Mouse (Mus musculus) stomach, postnatal 0 days (tissue): ENCODE measurements around the gene Egr4. TPM values are rescaled to one million over a fixed set of nuclear protein-coding genes. Genes with fewer than 3 reads are reported as not detected.

Experiments
- ATAC-seq: fragments of 200-750 bp; cut with Nextera tagmentation; 2 replicates; pipeline ENCODE4 v1.8.0; 2017; ENCODE audit not compliant: low FRiP score, low TSS enrichment
- DNase-seq: peaks from one replicate; pipeline ENCODE4 v3.0.0-alpha.2; 2016; ENCODE audit warnings: low spot score
- H3K27ac ChIP-seq: fragments of 300-500 bp; sonication (generic); replicated peaks from 2 replicates; pipeline ENCODE4 v1.5.1; 2014; ENCODE audit warnings: mild to moderate bottlenecking, control low read depth
- H3K27me3 ChIP-seq: fragments of 300-500 bp; sonication (generic); 2 replicates; pipeline ENCODE4 v1.6.1; 2014; ENCODE audit warnings: low read length; ENCODE audit not compliant: control insufficient read depth, insufficient read depth
- H3K36me3 ChIP-seq: fragments of 300-500 bp; sonication (generic); 2 replicates; pipeline ENCODE4 v1.6.1; 2014; ENCODE audit warnings: low read length, mixed read lengths; ENCODE audit not compliant: control insufficient read depth, insufficient read depth
- H3K4me1 ChIP-seq: fragments of 300-500 bp; sonication (generic); replicated peaks from 2 replicates; pipeline ENCODE4 v1.6.1; 2014; ENCODE audit warnings: antibody characterized with exemption; ENCODE audit not compliant: control insufficient read depth, insufficient read depth
- H3K4me2 ChIP-seq: fragments of 300-500 bp; sonication (generic); replicated peaks from 2 replicates; pipeline ENCODE4 v1.6.1; 2014; ENCODE audit warnings: low read depth, mild to moderate bottlenecking, control low read depth, moderate library complexity
- H3K4me3 ChIP-seq: fragments of 300-500 bp; sonication (generic); 2 replicates; pipeline ENCODE4 v1.5.1; 2014; ENCODE audit warnings: low read depth, low read length, control low read depth
- H3K9ac ChIP-seq: fragments of 300-500 bp; sonication (generic); 2 replicates; pipeline ENCODE4 v1.6.1; 2014; ENCODE audit warnings: mild to moderate bottlenecking, low read length, control low read depth, mixed read lengths
- H3K9me3 ChIP-seq: fragments of 300-500 bp; sonication (generic); 2 replicates; pipeline ENCODE4 v1.6.1; 2016; ENCODE audit warnings: low read length; ENCODE audit not compliant: control insufficient read depth
- CTCF ChIP-seq: IDR thresholded peaks from 2 replicates; pipeline ENCODE4 v1.5.1; 2016; ENCODE audit warnings: antibody characterized with exemption, low read depth, mild to moderate bottlenecking, moderate library complexity
- EP300 ChIP-seq: optimal IDR thresholded peaks from 2 replicates; pipeline ENCODE3; 2016; ENCODE audit warnings: antibody characterized with exemption
- WGBS: fragments of 180-500 bp; shearing (Covaris S2); extraction: QIAGEN DNeasy Blood & Tissue Kit; methylation state at CpG from one replicate; pipeline ENCODE4 v1.1.7; 2014; 5-methylcytosine and 5-hydroxymethylcytosine counted together
- polyA plus RNA-seq: library from polyadenylated mRNA; unstranded; fragments of >200 nt; fragmentation: Nextera tagmentation; extraction: Ambion mirVana; gene quantifications from 2 replicates; pipeline ENCODE4 v1.2.1, GENCODE M21; 2015

Egr4 gene
- polyA plus RNA-seq, 1 experiment from 2014 or later, result not detected

DNA sequence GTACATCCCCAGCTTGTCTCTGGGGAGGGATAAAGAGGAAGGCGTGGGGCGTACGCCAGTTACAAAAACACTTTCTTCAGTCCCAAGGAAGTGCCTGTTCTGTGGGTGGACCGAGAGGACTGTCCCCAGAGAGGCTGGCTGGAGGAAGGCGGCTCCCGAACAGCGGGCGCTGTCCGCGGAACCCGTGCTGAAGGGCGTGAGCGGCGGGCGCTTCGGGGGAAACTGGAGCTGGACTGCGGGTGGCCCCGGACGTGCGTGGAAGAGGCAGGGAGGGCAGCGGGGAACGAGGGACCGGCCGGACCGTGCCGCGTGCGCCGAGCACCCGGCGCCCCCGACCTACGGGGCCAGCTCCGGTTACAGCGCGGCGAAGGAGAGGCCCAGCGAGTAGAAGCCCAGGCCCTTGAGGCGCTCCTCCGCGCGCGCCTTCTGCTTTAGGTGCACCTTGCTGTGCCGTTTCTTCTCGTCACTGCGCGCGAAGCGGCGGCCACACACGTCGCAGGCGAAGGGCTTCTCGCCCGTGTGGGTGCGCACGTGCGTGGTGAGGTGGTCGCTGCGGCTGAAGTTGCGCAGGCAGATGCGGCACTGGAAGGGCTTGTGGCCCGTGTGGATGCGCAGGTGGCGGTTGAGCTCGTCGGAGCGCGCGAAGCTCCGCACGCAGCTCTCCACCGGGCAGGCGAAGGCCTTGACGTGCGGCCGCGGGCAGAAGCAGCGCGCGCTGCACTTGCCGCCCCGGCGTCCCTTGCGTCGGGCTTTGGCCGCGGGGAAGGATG, 1.9 kb downstream of the Egr4 start:
- no peaks in the 10 kb centered on the region; the same call in 1 of the 2 replicates for H3K4me1 ChIP-seq

DNA sequence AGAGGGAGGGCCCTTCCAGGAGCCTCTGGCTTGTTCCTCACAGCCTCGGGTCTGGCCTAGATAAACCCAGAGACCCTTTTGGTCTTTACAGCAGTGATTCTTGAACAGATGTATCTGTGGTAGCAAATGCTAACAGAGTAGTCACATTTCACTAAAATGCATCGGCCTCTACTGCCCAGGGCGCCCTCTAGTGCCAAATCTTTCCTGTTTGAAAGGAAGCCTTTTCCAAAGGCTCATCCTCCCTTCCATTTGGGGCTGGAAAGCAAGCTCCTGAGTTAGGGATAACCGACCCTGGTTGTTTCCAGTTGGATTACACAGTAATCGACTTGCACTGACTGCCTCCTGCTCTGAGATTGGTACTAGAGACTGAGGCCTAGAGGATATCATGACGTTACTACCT, 2.9 kb downstream of the Egr4 start:
- peaks cover 34% of the 10 kb centered on the region for H3K27me3 ChIP-seq
- DNase-seq (peak; percentile 59), ATAC-seq (no peak)
- WGBS, result 5% methylated on average over 6 of the region's 6 CpGs
- H3K4me3 ChIP-seq, result no peak overlapping the region
- no peak overlapping the region for H3K27ac ChIP-seq
- TF ChIP-seq CTCF (peak; percentile 71), EP300 (no peak)
- H3K4me2 ChIP-seq, result no peak overlapping the region
- H3K9ac ChIP-seq, result no peak overlapping the region
- no peaks in the 10 kb centered on the region for H3K9me3 ChIP-seq
- H3K4me1 ChIP-seq, result no peaks in the 10 kb centered on the region; the same call in 1 of the 2 replicates
- no peaks in the 10 kb centered on the region for H3K36me3 ChIP-seq

More for the DNA sequence above, 1.9 kb downstream of the Egr4 start:
- ATAC-seq, result no peak
- Histone ChIP-seq H3K27ac (no peak overlapping the region), H3K4me2 (peak overlapping the region; percentile 37), H3K27me3 (peaks cover 34% of the 10 kb centered on the region), H3K4me3 (peak overlapping the region; percentile 40), H3K9ac (no peak overlapping the region), H3K36me3 (no peaks in the 10 kb centered on the region), H3K9me3 (no peaks in the 10 kb centered on the region)
- under 1% methylated on average over 70 of the region's 88 CpGs for WGBS
- TF ChIP-seq CTCF (no peak), EP300 (no peak)
- peak; percentile 77 for DNase-seq

DNA sequence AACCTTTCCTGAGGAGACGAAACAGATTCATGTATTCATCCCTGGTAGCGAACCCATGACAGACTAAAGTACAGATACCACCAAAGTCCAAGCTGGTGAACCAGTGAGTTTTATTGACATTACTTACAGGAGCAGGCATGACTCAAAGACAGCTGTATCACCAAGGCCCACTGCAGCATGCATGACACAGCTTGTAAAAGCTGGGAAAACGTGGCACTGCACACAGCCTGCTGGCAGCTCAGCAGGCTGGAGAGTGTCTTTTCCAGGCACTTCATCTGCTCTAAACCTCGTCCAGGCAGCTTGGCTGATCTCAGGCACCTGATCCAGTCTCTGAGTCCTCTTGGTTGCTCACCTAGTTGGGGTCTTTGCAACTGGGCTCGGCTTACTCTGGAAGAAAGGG, 4.8 kb downstream of the Egr4 start:
- Histone ChIP-seq H3K4me1 (no peaks in the 10 kb centered on the region; the same call in 1 of the 2 replicates), H3K36me3 (no peaks in the 10 kb centered on the region), H3K9me3 (no peaks in the 10 kb centered on the region), H3K27me3 (peaks cover 33% of the 10 kb centered on the region), H3K9ac (no peak overlapping the region), H3K4me2 (no peak overlapping the region), H3K4me3 (no peak overlapping the region), H3K27ac (no peak overlapping the region)
- TF ChIP-seq CTCF, result no peak
- TF ChIP-seq EP300, result no peak
- no peak for DNase-seq
- no peak for ATAC-seq
- WGBS, result 42% methylated on average over 5 of the region's 5 CpGs

DNA sequence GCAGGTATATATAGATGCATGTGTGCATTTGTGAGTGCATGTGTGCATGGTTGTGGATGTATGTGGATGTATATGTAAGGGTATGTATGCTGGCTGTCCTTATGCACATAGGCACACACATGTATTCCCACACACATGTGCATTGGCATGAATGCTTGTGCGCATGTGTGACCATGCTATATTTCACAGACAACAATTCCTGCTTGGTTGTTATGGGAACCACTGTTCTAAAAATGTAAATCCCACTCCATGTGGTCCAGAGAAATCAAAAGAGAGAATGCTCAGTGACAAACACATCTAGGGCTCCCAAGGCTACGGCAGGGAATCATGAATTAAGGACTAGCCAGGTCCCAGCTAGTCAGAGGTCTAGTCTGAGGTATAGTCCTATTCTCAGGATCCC, 8.5 kb downstream of the Egr4 start:
- H3K9me3 ChIP-seq, result no peaks in the 10 kb centered on the region
- TF ChIP-seq CTCF (no peak), EP300 (no peak)
- WGBS, result 78% methylated on average over 2 of the region's 2 CpGs
- ATAC-seq (no peak), DNase-seq (no peak)
- H3K4me1 ChIP-seq, result peaks cover 4% of the 10 kb centered on the region; the same call in 1 of the 2 replicates
- no peak overlapping the region for H3K4me3 ChIP-seq
- H3K9ac ChIP-seq, result no peak overlapping the region
- H3K4me2 ChIP-seq, result no peak overlapping the region
- H3K27ac ChIP-seq, result no peak overlapping the region
- H3K27me3 ChIP-seq, result no peaks in the 10 kb centered on the region
- no peaks in the 10 kb centered on the region for H3K36me3 ChIP-seq

DNA sequence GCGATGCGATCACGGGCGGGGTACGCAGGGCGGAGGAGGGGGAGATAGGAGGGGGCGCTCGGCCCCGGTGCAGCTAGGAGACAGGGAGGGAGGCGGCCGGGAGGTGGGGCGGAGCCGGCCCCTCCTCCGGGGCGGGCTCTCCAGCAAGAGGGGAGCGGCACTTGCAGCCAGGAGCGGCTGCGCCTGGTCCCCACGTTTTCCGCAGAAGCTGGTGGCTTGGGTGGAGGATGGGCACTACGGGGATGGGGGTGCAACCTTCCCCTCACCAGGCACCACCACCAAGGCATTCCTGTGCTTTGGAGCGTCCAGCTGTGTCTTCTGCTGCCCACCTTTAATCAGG, 10.5 kb downstream of the Egr4 start, which contains the start of gene Fbxo41:
Gene Fbxo41 (minus strand): TSS at position 84 of the 340 bp plus-strand sequence.
- peaks cover 4% of the 10 kb centered on the region; the same call in 1 of the 2 replicates for H3K4me1 ChIP-seq
- H3K27me3 ChIP-seq, result no peaks in the 10 kb centered on the region
- H3K9ac ChIP-seq, result peak within 1 kb of the TSS; percentile 51; the same call in 1 of the 2 replicates
- no peaks in the 10 kb centered on the region for H3K36me3 ChIP-seq
- H3K27ac ChIP-seq, result no peak within 1 kb of the TSS
- H3K4me3 ChIP-seq, result peak within 1 kb of the TSS; percentile 54
- DNase-seq, result peak; percentile 63
- H3K9me3 ChIP-seq, result no peaks in the 10 kb centered on the region
- TF ChIP-seq CTCF (no peak), EP300 (no peak)
- peak within 1 kb of the TSS; percentile 96 for H3K4me2 ChIP-seq
- 2% methylated on average over 9 of the region's 22 CpGs for WGBS
- ATAC-seq, result peak; percentile 53
